Mouse (Mus musculus): ENCODE results near the gene Itpr2.

GRCm38 (mm10) chr6:146241336-146241735 lies 260.7 kb downstream of the Itpr2 start:
- TF ChIP-seq GATA1 (IDR thresholded peaks at IDR 0.05; ENCODE audit: borderline replicate concordance, low read length) (no peak), FLI1 (IDR thresholded peaks at IDR 0.05; ENCODE audit: low read length) (no peak)

Data from megakaryocyte, embryonic 14.5 days (primary cell).